Mouse (Mus musculus) embryonic fibroblast, embryonic 13.5 days (primary cell): ENCODE results near the gene Ldb1.

Source experiments
- CTCF ChIP-seq: IDR thresholded peaks from 2 replicates; pipeline ENCODE4 v1.5.1; 2011; ENCODE audit warnings: mild to moderate bottlenecking, control low read depth, low read length, moderate library complexity, borderline replicate concordance; ENCODE audit not compliant: insufficient read depth
- POLR2A ChIP-seq: IDR thresholded peaks from 2 replicates; pipeline ENCODE4 v1.6.1; 2011; ENCODE audit warnings: low read depth, mild to moderate bottlenecking, control low read depth, low read length, moderate library complexity

- TF ChIP-seq POLR2A (no peak), CTCF (no peak)
Observed at GRCm38 (mm10) chr19:46031689-46032432, 13.2 kb downstream of the Ldb1 start.
